Mouse (Mus musculus) cerebellum, adult 2 months (tissue): ENCODE measurements around the gene Figla. TPM values are rescaled to one million over a fixed set of nuclear protein-coding genes. Genes with fewer than 3 reads are reported as not detected.

ENCODE experiments used
- DNase-seq, 2 experiments: peaks; one replicate each; pipeline ENCODE4 v3.0.0; 2021
- H3K27ac ChIP-seq: fragments of 200-500 bp; 2 replicates; pipeline ENCODE4 v1.5.1; 2012; ENCODE audit warnings: low read length, control low read depth, inconsistent platforms; ENCODE audit not compliant: insufficient read depth
- H3K27me3 ChIP-seq: fragments of 200-500 bp; 2 replicates; pipeline ENCODE4 v1.6.1; 2012; ENCODE audit warnings: inconsistent platforms, mild to moderate bottlenecking, low read length, moderate library complexity; ENCODE audit not compliant: control insufficient read depth, insufficient read depth
- H3K4me1 ChIP-seq: fragments of 200-500 bp; 2 replicates; pipeline ENCODE4 v1.6.1; 2011; ENCODE audit warnings: low read length; ENCODE audit not compliant: control insufficient read depth, insufficient read depth
- H3K4me3 ChIP-seq: fragments of 200-500 bp; replicated peaks from 2 replicates; pipeline ENCODE3; 2011; ENCODE audit warnings: mild to moderate bottlenecking, low read depth, low read length, control low read depth; ENCODE audit not compliant: insufficient read depth
- CTCF ChIP-seq: fragments of 200-500 bp; IDR thresholded peaks from 2 replicates; pipeline ENCODE4 v1.5.1; 2011; ENCODE audit warnings: low read depth, mild to moderate bottlenecking, control low read depth, low read length, moderate library complexity, borderline replicate concordance; ENCODE audit not compliant: insufficient read depth
- POLR2A ChIP-seq: fragments of 200-500 bp; IDR thresholded peaks from 2 replicates; pipeline ENCODE4 v1.6.1; 2011; ENCODE audit warnings: low read length, control low read depth, borderline replicate concordance; ENCODE audit not compliant: insufficient read depth
- WGBS: fragments of 180-500 bp; shearing (Covaris S2); methylation state at CpG from one replicate; pipeline ENCODE4 v1.1.7; 2018; 5-methylcytosine and 5-hydroxymethylcytosine counted together
- polyA plus RNA-seq: library from polyadenylated mRNA; depleted of rRNA; stranded (reverse); fragments of >200 nt; gene quantifications from 2 replicates; pipeline ENCODE4 v1.2.3, GENCODE M21; 2012

Gene Figla
- polyA plus RNA-seq, 1 experiment = not detected

- H3K4me1 ChIP-seq = no peaks in the 10 kb centered on the region
- DNase-seq = no peak
- H3K27me3 ChIP-seq = no peaks in the 10 kb centered on the region
- TF ChIP-seq POLR2A = no peak
- no peak for TF ChIP-seq CTCF
- 75% methylated on average over 4 of the region's 4 CpGs for whole genome bisulfite sequencing
- no peak overlapping the region for H3K4me3 ChIP-seq
- H3K27ac ChIP-seq = no peak overlapping the region
Observed at GRCm38 (mm10) chr6:86019415-86020237, 3.7 kb downstream of the Figla start.

- H3K27ac ChIP-seq = no peak overlapping the region
- no peak overlapping the region for H3K4me3 ChIP-seq
- TF ChIP-seq CTCF (peak; percentile 53; the same call in 1 of the 2 replicates), POLR2A (no peak)
- no peaks in the 10 kb centered on the region for H3K27me3 ChIP-seq
- H3K4me1 ChIP-seq = no peaks in the 10 kb centered on the region
- 34% methylated on average over 3 of the region's 3 CpGs for WGBS
- peak in 1 of 2 experiments; percentile 39 for DNase-seq
Observed at GRCm38 (mm10) chr6:86020948-86021347, 5.0 kb downstream of the Figla start.

GRCm38 (mm10) chr6:86026632-86027292 is 10.8 kb downstream of the Figla start:
- Histone ChIP-seq H3K4me3 (no peak overlapping the region), H3K27ac (no peak overlapping the region), H3K4me1 (peaks cover 12% of the 10 kb centered on the region; the same call in 1 of the 2 replicates), H3K27me3 (no peaks in the 10 kb centered on the region)
- TF ChIP-seq POLR2A (no peak), CTCF (no peak)
- DNase-seq = no peak
- WGBS = 91% methylated on average over 8 of the region's 8 CpGs

- peak overlapping the region; percentile 90 for H3K4me3 ChIP-seq
- WGBS = 68% methylated on average over 2 of the region's 2 CpGs
- TF ChIP-seq CTCF (no peak), POLR2A (no peak)
- H3K27me3 ChIP-seq = no peaks in the 10 kb centered on the region
- peaks cover 20% of the 10 kb centered on the region; the same call in 1 of the 2 replicates for H3K4me1 ChIP-seq
- peak overlapping the region; percentile 98; the same call in 1 of the 2 replicates for H3K27ac ChIP-seq
- DNase-seq = peak in 1 of 2 experiments; percentile 24
Observed at GRCm38 (mm10) chr6:86028150-86028549, 12.2 kb downstream of the Figla start.

- TF ChIP-seq CTCF = peak; percentile 32; the same call in 1 of the 2 replicates
- TF ChIP-seq POLR2A = peak; percentile 59; the same call in 1 of the 2 replicates
- Histone ChIP-seq H3K4me3 (peak within 1 kb of the TSS; percentile 90), H3K4me1 (peaks cover 24% of the 10 kb centered on the region; the same call in 1 of the 2 replicates), H3K27ac (peak within 1 kb of the TSS; percentile 98), H3K27me3 (no peaks in the 10 kb centered on the region)
- under 1% methylated on average over 56 of the region's 56 CpGs for WGBS
- DNase-seq = peak; percentile 82 to 84
Observed at GRCm38 (mm10) chr6:86028601-86029322, 12.8 kb downstream of the Figla start, which contains the start of gene Add2. Add2 (plus strand) TSS chr6:86028681.

GRCm38 (mm10) chr6:86029323-86029713 is 13.3 kb downstream of the Figla start:
- H3K4me3 ChIP-seq = peak overlapping the region; percentile 90
- peaks cover 25% of the 10 kb centered on the region; the same call in 1 of the 2 replicates for H3K4me1 ChIP-seq
- 3% methylated on average over 6 of the region's 6 CpGs for WGBS
- DNase-seq = peak in 1 of 2 experiments; percentile 50
- H3K27ac ChIP-seq = peak overlapping the region; percentile 98
- TF ChIP-seq CTCF = no peak
- no peak for TF ChIP-seq POLR2A
- H3K27me3 ChIP-seq = no peaks in the 10 kb centered on the region

- no peak overlapping the region for H3K4me3 ChIP-seq
- DNase-seq = peak; percentile 62 to 82
- no peak for TF ChIP-seq POLR2A
- TF ChIP-seq CTCF = no peak
- peak overlapping the region; percentile 22 for H3K27ac ChIP-seq
- peaks cover 25% of the 10 kb centered on the region; the same call in 1 of the 2 replicates for H3K4me1 ChIP-seq
- 4% methylated on average over 2 of the region's 2 CpGs for WGBS
- no peaks in the 10 kb centered on the region for H3K27me3 ChIP-seq
Observed at GRCm38 (mm10) chr6:86031527-86031926, 15.6 kb downstream of the Figla start.
